Mouse (Mus musculus): ENCODE data around the gene Zfp820.
A peak's percentile ranks its signal among the peaks of the same experiment; 100 is the strongest.
"Not testable (repeated sequence)": the region's sequence is repeated elsewhere in the genome, so short reads cannot be mapped to it uniquely, and the experiment has no call there.

The Zfp820 gene

GRCm38 (mm10) chr17:21845545-21846321, at the start of gene Zfp820:
Gene Zfp820, minus strand, starts transcription at chr17:21845772.
- peak; percentile 66 for DNase-seq

- no peak for DNase-seq
Observed at GRCm38 (mm10) chr17:21871256-21871655, 25.7 kb upstream of the Zfp820 start.

- not testable (repeated sequence) for DNase-seq
Observed at GRCm38 (mm10) chr17:21846322-21846582, 680 bp upstream of the Zfp820 start.

GRCm38 (mm10) chr17:21838510-21838909, 7.1 kb downstream of the Zfp820 start:
- DNase-seq: no peak

GRCm38 (mm10) chr17:21801373-21801772, 44.2 kb downstream of the Zfp820 start:
- not testable (repeated sequence) for DNase-seq

- no peak for DNase-seq
Observed at GRCm38 (mm10) chr17:21792256-21792655, 53.3 kb downstream of the Zfp820 start.

GRCm38 (mm10) chr17:21770336-21770735, 75.2 kb downstream of the Zfp820 start:
- no peak for DNase-seq

All from lung, postnatal 14 days (tissue).